Mouse (Mus musculus): ENCODE results near the gene Sv2b. TPM values are rescaled to one million over a fixed set of nuclear protein-coding genes. Genes with fewer than 3 reads are reported as not detected.
"Not testable (repeated sequence)": the region's sequence is repeated elsewhere in the genome, so short reads cannot be mapped to it uniquely, and the experiment has no call there.

The Sv2b gene
- polyA plus RNA-seq, 1 experiment from 2014 or later: 0.46 TPM

DNA sequence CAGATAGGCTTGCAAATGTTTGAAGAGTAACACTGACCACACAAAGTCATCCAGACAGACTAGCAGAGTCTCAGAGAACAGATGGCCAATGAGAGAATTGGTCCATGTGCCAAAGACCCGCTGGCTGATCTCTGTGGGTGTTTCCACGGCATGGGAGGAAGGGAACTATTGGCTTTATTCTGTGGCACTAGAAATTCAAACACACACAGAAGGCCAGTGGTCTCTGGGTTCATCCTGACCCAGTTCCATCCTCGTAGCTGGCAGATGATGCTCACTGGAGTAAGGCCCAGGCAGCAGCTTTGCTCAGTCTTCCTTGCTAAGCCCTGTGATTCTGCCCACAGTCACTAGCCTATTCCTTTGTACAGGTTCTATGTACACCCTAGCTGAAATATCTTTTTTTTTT lies 20.7 kb upstream of the Sv2b start:
- H3K36me3 ChIP-seq (ENCODE audit: control insufficient read depth, insufficient read depth): no peaks in the 10 kb centered on the region
- WGBS: 66% methylated on average over 3 of the region's 3 CpGs
- no peak for ATAC-seq
- H3K9me3 ChIP-seq (ENCODE audit: control insufficient read depth): no peaks in the 10 kb centered on the region
- H3K9ac ChIP-seq (ENCODE audit: low read depth, low read length): no peak overlapping the region
- H3K4me3 ChIP-seq (ENCODE audit: low read depth, low read length): no peak overlapping the region
- no peaks in the 10 kb centered on the region for H3K27me3 ChIP-seq (replicated peaks; ENCODE audit: control insufficient read depth, insufficient read depth, low read length)
- TF ChIP-seq CTCF (IDR thresholded peaks at IDR 0.05; ENCODE audit: low read depth): no peak
- no peak overlapping the region for H3K27ac ChIP-seq (ENCODE audit: low read depth, low read length)
- no peaks in the 10 kb centered on the region for H3K4me1 ChIP-seq (replicated peaks; ENCODE audit: control insufficient read depth, insufficient read depth, low read length)
- no peak overlapping the region for H3K4me2 ChIP-seq (replicated peaks; ENCODE audit: low read depth)

GRCm38 (mm10) chr7:75328721-75329362 lies 19.8 kb upstream of the Sv2b start:
- Histone ChIP-seq H3K27me3 (replicated peaks; ENCODE audit: control insufficient read depth, insufficient read depth, low read length) (no peaks in the 10 kb centered on the region), H3K4me1 (replicated peaks; ENCODE audit: control insufficient read depth, insufficient read depth, low read length) (no peaks in the 10 kb centered on the region), H3K27ac (ENCODE audit: low read depth, low read length) (no peak overlapping the region), H3K4me2 (replicated peaks; ENCODE audit: low read depth) (no peak overlapping the region), H3K4me3 (ENCODE audit: low read depth, low read length) (no peak overlapping the region), H3K9ac (ENCODE audit: low read depth, low read length) (no peak overlapping the region), H3K9me3 (ENCODE audit: control insufficient read depth) (no peaks in the 10 kb centered on the region), H3K36me3 (ENCODE audit: control insufficient read depth, insufficient read depth) (no peaks in the 10 kb centered on the region)
- no peak for TF ChIP-seq CTCF (IDR thresholded peaks at IDR 0.05; ENCODE audit: low read depth)
- WGBS: 59% methylated on average over 3 of the region's 3 CpGs
- ATAC-seq: no peak

DNA sequence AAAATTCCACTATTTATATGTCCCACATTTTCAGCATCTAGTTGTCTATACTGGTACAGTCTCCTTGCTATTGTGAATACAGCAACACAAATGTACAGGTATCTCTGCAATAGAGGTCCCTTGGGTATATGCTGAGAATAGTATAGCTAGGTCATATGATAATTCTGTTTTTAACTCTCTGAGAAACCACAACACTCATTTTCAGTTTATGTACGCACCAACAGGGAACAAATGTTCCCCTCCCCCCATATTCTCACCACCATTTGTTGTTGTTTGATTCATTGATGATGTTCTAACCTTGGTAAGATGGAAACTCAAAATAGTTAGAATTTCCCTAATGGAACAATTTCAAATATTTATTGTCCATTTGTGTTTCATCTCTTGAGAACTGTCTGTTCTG lies 16.2 kb upstream of the Sv2b start:
- H3K9me3 ChIP-seq (ENCODE audit: control insufficient read depth): no peaks in the 10 kb centered on the region
- no peak for TF ChIP-seq CTCF (IDR thresholded peaks at IDR 0.05; ENCODE audit: low read depth)
- no peak overlapping the region for H3K9ac ChIP-seq (ENCODE audit: low read depth, low read length)
- 95% methylated on average over 1 of the region's 1 CpGs for WGBS
- no peak overlapping the region for H3K4me2 ChIP-seq (replicated peaks; ENCODE audit: low read depth)
- H3K27me3 ChIP-seq (replicated peaks; ENCODE audit: control insufficient read depth, insufficient read depth, low read length): no peaks in the 10 kb centered on the region
- no peak for ATAC-seq
- H3K36me3 ChIP-seq (ENCODE audit: control insufficient read depth, insufficient read depth): no peaks in the 10 kb centered on the region
- no peak overlapping the region for H3K4me3 ChIP-seq (ENCODE audit: low read depth, low read length)
- no peak overlapping the region for H3K27ac ChIP-seq (ENCODE audit: low read depth, low read length)
- no peaks in the 10 kb centered on the region for H3K4me1 ChIP-seq (replicated peaks; ENCODE audit: control insufficient read depth, insufficient read depth, low read length)

DNA sequence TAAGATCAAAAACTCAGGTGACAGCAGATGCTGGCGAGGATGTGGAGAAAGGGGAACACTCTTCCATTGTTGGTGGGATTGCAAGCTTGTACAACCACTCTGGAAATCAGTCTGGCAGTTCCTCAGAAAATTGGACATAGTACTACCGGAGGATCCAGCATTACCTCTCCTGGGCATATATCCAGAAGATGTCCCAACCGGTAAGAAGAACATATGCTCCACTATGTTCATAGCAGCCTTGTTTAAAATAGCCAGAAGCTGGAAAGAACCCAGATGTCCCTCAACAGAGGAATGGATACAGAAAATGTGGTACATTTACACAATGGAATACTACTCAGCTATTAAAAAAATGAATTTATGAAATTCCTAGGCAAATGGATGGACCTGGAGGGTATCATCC lies 13.7 kb upstream of the Sv2b start:
- not testable (repeated sequence) for H3K4me3 ChIP-seq (ENCODE audit: low read depth, low read length); ATAC-seq; H3K4me2 ChIP-seq (replicated peaks; ENCODE audit: low read depth); H3K27ac ChIP-seq (ENCODE audit: low read depth, low read length); H3K36me3 ChIP-seq (ENCODE audit: control insufficient read depth, insufficient read depth); H3K4me1 ChIP-seq (replicated peaks; ENCODE audit: control insufficient read depth, insufficient read depth, low read length); H3K9ac ChIP-seq (ENCODE audit: low read depth, low read length); H3K27me3 ChIP-seq (replicated peaks; ENCODE audit: control insufficient read depth, insufficient read depth, low read length); H3K9me3 ChIP-seq (ENCODE audit: control insufficient read depth)
- whole genome bisulfite sequencing: 87% methylated on average over 3 of the region's 3 CpGs

GRCm38 (mm10) chr7:75320009-75320408 lies 10.9 kb upstream of the Sv2b start:
- TF ChIP-seq CTCF (IDR thresholded peaks at IDR 0.05; ENCODE audit: low read depth): no peak

DNA sequence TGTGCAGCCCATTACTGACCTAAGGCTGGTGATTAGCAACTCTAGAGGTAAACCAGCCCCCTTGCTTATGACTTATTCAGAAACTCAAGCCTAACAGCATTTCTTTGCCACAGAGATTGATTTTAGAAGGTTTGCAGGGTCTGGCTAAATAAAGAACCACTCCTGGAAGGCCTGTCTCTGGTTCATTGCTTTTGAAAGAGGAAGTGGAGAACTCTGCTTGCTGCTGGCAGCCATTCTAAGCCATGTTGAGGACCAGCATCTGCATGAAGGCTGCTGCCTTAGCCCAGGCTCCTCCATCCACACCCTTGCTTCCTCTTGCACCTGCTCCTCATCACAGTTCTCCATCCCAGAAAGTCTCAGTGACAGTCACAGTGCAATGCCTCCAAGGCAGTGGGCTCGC lies 9.3 kb upstream of the Sv2b start:
- H3K9me3 ChIP-seq (ENCODE audit: control insufficient read depth): no peaks in the 10 kb centered on the region
- no peak overlapping the region for H3K4me3 ChIP-seq (ENCODE audit: low read depth, low read length)
- no peak overlapping the region for H3K4me2 ChIP-seq (replicated peaks; ENCODE audit: low read depth)
- H3K27me3 ChIP-seq (replicated peaks; ENCODE audit: control insufficient read depth, insufficient read depth, low read length): no peaks in the 10 kb centered on the region
- H3K9ac ChIP-seq (ENCODE audit: low read depth, low read length): no peak overlapping the region
- H3K4me1 ChIP-seq (replicated peaks; ENCODE audit: control insufficient read depth, insufficient read depth, low read length): no peaks in the 10 kb centered on the region
- H3K36me3 ChIP-seq (ENCODE audit: control insufficient read depth, insufficient read depth): no peaks in the 10 kb centered on the region
- WGBS: 90% methylated on average over 1 of the region's 1 CpGs
- no peak for TF ChIP-seq CTCF (IDR thresholded peaks at IDR 0.05; ENCODE audit: low read depth)
- no peak overlapping the region for H3K27ac ChIP-seq (ENCODE audit: low read depth, low read length)
- no peak for ATAC-seq

More at GRCm38 (mm10) chr7:75320009-75320408, 10.9 kb upstream of the Sv2b start:
- H3K27me3 ChIP-seq (replicated peaks; ENCODE audit: control insufficient read depth, insufficient read depth, low read length): no peaks in the 10 kb centered on the region
- H3K4me1 ChIP-seq (replicated peaks; ENCODE audit: control insufficient read depth, insufficient read depth, low read length): no peaks in the 10 kb centered on the region
- no peaks in the 10 kb centered on the region for H3K36me3 ChIP-seq (ENCODE audit: control insufficient read depth, insufficient read depth)
- no peak overlapping the region for H3K9ac ChIP-seq (ENCODE audit: low read depth, low read length)
- H3K9me3 ChIP-seq (ENCODE audit: control insufficient read depth): no peaks in the 10 kb centered on the region
- no peak overlapping the region for H3K4me2 ChIP-seq (replicated peaks; ENCODE audit: low read depth)
- no peak overlapping the region for H3K4me3 ChIP-seq (ENCODE audit: low read depth, low read length)
- H3K27ac ChIP-seq (ENCODE audit: low read depth, low read length): no peak overlapping the region
- no peak for ATAC-seq

DNA sequence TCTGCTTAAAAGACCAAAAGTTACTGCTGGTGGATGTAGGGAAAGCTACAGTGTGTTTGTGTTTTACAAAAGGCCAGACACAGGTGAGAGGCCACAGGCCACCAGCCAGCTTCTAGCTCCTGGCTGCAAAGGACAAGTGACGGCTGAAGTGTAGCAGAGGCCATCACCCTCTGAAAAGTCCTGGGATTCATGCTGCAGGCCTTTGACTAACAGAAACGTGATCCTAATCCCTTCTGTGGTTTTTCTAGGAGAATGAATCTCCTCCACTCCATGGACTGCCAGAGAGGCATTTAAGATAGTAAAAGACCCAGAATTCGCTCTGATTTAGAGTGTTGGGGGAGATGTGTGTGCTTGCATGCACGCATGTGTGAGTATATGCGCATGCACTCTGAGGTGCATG lies 5.8 kb upstream of the Sv2b start:
- Histone ChIP-seq H3K9ac (ENCODE audit: low read depth, low read length) (no peak overlapping the region), H3K4me1 (replicated peaks; ENCODE audit: control insufficient read depth, insufficient read depth, low read length) (no peaks in the 10 kb centered on the region), H3K4me3 (ENCODE audit: low read depth, low read length) (no peak overlapping the region), H3K9me3 (ENCODE audit: control insufficient read depth) (no peaks in the 10 kb centered on the region), H3K36me3 (ENCODE audit: control insufficient read depth, insufficient read depth) (no peaks in the 10 kb centered on the region), H3K27ac (ENCODE audit: low read depth, low read length) (no peak overlapping the region), H3K27me3 (replicated peaks; ENCODE audit: control insufficient read depth, insufficient read depth, low read length) (no peaks in the 10 kb centered on the region), H3K4me2 (replicated peaks; ENCODE audit: low read depth) (no peak overlapping the region)
- 70% methylated on average over 5 of the region's 5 CpGs for WGBS
- ATAC-seq: no peak
- no peak for TF ChIP-seq CTCF (IDR thresholded peaks at IDR 0.05; ENCODE audit: low read depth)
